Mouse (Mus musculus) ES-E14 (cell line): ENCODE measurements at regions not wholly inside any gene's neighbourhood (a gene's known extent, or its start where the extent isn't known, plus 50 kb on each side); places are given as distances from the start of the nearest gene placed in this dataset.

ENCODE experiments used
- CHD2 ChIP-seq: IDR thresholded peaks from 2 replicates; pipeline ENCODE4 v1.6.1; 2014; ENCODE audit warnings: mild to moderate bottlenecking, low read depth, low read length, inconsistent platforms
- HCFC1 ChIP-seq: IDR thresholded peaks from 2 replicates; pipeline ENCODE4 v1.6.1; 2012; ENCODE audit warnings: low read length, inconsistent platforms, borderline replicate concordance; ENCODE audit not compliant: insufficient read depth
- MAFK ChIP-seq: IDR thresholded peaks from 2 replicates; pipeline ENCODE4 v1.6.1; 2014; ENCODE audit warnings: mild to moderate bottlenecking, low read depth, low read length, inconsistent platforms; ENCODE audit not compliant: insufficient read depth
- ZC3H11A ChIP-seq: IDR thresholded peaks from 2 replicates; pipeline ENCODE4 v1.6.1; 2012; ENCODE audit warnings: low read depth, mild to moderate bottlenecking, inconsistent platforms, low read length, borderline replicate concordance
- ZNF384 ChIP-seq: IDR thresholded peaks from 2 replicates; pipeline ENCODE4 v1.6.1; 2012; ENCODE audit warnings: low read depth, low read length, inconsistent platforms

DNA sequence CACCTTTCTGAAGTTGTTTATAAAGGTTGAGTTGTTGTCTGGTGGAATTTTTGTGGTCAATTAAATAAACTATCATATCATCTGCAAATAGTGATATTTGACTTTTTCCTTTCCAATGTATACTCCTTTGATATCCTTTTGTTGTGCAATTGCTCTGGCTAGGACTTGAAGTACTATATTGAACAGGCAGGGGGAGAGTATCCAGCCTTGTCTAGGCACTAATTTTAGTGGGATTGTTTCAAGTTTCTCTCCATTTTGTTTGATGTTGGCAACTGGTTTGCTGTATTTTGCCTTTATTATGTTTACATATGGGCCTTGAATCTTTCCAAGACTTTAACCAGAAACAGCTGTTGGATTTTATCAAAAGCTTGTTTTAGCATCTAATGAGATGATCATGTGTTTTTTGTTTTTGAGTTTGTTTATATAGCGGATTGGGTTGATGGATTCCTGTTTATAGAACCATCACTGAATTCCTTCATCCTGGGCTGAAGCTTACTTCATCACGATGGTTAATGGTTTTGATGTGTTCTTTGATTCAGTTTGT lies 383.3 kb downstream of the Amd2 start:
- TF ChIP-seq MAFK (no peak), CHD2 (no peak), ZC3H11A (no peak), ZNF384 (no peak), HCFC1 (no peak)
